ENCODE assay signal across 14 mouse cellular contexts in the genomic region with DNA sequence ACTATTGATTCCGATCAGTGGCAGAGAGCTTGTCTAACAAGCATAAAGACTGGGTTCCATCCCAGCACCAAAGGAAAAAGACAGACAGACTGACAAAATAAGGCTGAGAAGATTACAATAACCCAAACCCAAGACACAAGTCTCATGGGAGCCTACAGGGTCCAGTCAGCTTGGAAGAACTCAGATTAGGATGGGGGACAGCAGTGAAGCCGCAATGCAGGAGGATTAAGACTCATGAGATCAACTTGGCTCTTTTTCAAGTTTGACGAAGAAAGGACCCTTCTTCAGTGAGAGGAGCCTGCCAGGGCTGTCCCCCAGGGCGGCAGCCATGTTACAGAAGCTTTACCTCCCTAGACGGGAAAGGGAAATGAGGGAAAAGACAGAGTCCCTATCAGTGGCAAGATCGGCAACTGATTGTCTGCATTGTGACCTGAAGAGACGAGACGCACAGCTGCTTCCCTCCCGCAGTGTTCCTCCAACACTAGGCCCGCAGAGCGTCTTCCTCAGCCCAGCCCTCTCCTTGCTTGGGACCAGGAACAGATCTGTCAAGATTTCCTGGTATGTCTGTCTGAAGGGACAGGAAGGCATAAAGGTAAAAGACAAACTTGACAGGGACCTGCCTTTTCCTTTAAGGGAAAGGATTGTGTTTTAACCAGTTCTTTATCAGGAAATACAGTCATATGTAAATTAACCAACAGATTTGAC. TPM values are rescaled to one million over a fixed set of nuclear protein-coding genes. Genes with fewer than 3 reads are reported as not detected.
DNase-seq lines count a peak whose midpoint lies in the region; ATAC-seq lines count a peak whose summit lies in the region.
"Had no signal": no experiment of that assay in that cellular context is flagged by ENCODE, and none has a peak within 500 bp of the region (broad histone marks: within the 10 kb centered on the region; RNA-seq: fewer than 3 reads in every experiment).

No protein-coding gene starts in this region.

- peak overlapping the region; percentile 19; the same call in 1 of the 2 replicates for H3K27ac ChIP-seq in heart, embryonic 16.5 days (ENCODE audit: low read length)
- H3K27ac ChIP-seq in heart, embryonic 11.5 days (ENCODE audit: low read depth, low read length), result no peak overlapping the region
- H3K27ac ChIP-seq in midbrain, embryonic 13.5 days, result peak overlapping the region; percentile 62
- H3K27ac ChIP-seq in midbrain, embryonic 11.5 days (ENCODE audit: low read depth, low read length), result no peak overlapping the region
- peak overlapping the region; percentile 44 for H3K27ac ChIP-seq in hindbrain, embryonic 14.5 days
- H3K27ac ChIP-seq: forebrain, embryonic 10.5 days had no signal

- peaks cover 18% of the 10 kb centered on the region for H3K36me3 ChIP-seq in heart, embryonic 16.5 days (ENCODE audit: control insufficient read depth, insufficient read depth)
- H3K36me3 ChIP-seq in heart, embryonic 11.5 days (ENCODE audit: control insufficient read depth, insufficient read depth, low read length), result peaks cover 12% of the 10 kb centered on the region
- H3K36me3 ChIP-seq in midbrain, embryonic 13.5 days, result peaks cover 76% of the 10 kb centered on the region
- 0 out of 2 replicates have a peak, but pooled peaks cover 2% of the 10 kb centered on the region for H3K36me3 ChIP-seq in midbrain, embryonic 11.5 days (ENCODE audit: control insufficient read depth, insufficient read depth, low read length)
- peaks cover 88% of the 10 kb centered on the region for H3K36me3 ChIP-seq in hindbrain, embryonic 14.5 days (replicated peaks; ENCODE audit: control insufficient read depth, insufficient read depth)

- no peaks in the 10 kb centered on the region for H3K9me3 ChIP-seq in heart, embryonic 16.5 days (replicated peaks; ENCODE audit: control insufficient read depth, low read length)
- no peaks in the 10 kb centered on the region for H3K9me3 ChIP-seq in heart, embryonic 11.5 days (replicated peaks; ENCODE audit: control insufficient read depth, low read length)
- no peaks in the 10 kb centered on the region for H3K9me3 ChIP-seq in midbrain, embryonic 13.5 days
- H3K9me3 ChIP-seq in midbrain, embryonic 11.5 days (ENCODE audit: control insufficient read depth, low read length), result no peaks in the 10 kb centered on the region
- no peaks in the 10 kb centered on the region for H3K9me3 ChIP-seq in hindbrain, embryonic 14.5 days (ENCODE audit: control insufficient read depth, low read length)
- H3K9me3 ChIP-seq: forebrain, embryonic 10.5 days had no signal

- H3K27me3 ChIP-seq in heart, embryonic 16.5 days (ENCODE audit: control insufficient read depth, insufficient read depth, low read length), result no peaks in the 10 kb centered on the region
- no peaks in the 10 kb centered on the region for H3K27me3 ChIP-seq in heart, embryonic 11.5 days (ENCODE audit: control insufficient read depth, insufficient read depth, low read length)
- no peaks in the 10 kb centered on the region for H3K27me3 ChIP-seq in midbrain, embryonic 13.5 days
- H3K27me3 ChIP-seq in midbrain, embryonic 11.5 days (ENCODE audit: control insufficient read depth, insufficient read depth, low read length), result no peaks in the 10 kb centered on the region
- H3K27me3 ChIP-seq in hindbrain, embryonic 14.5 days (ENCODE audit: control insufficient read depth, insufficient read depth, low read length), result no peaks in the 10 kb centered on the region

- no peak for DNase-seq in midbrain, embryonic 11.5 days (ENCODE audit: low spot score, missing footprints)
- DNase-seq in hindbrain, embryonic 14.5 days (ENCODE audit: low spot score), result no peak
- no peak for DNase-seq in ovary, adult 18-20 months (ENCODE audit: low spot score)
- no peak for DNase-seq in cerebellum, adult 11 months
- DNase-seq in layer of hippocampus, postnatal 36 days, result no peak
- DNase-seq: cerebellum, postnatal 10 days; gastrocnemius, postnatal 10 days; kidney, postnatal 36 days; lung, postnatal 10 days had no signal

- peaks cover 5% of the 10 kb centered on the region for H3K4me1 ChIP-seq in heart, embryonic 16.5 days (ENCODE audit: control insufficient read depth, insufficient read depth, low read length)
- peaks cover 5% of the 10 kb centered on the region for H3K4me1 ChIP-seq in heart, embryonic 11.5 days (ENCODE audit: control insufficient read depth, insufficient read depth, low read length)
- H3K4me1 ChIP-seq in midbrain, embryonic 13.5 days (replicated peaks), result peaks cover 16% of the 10 kb centered on the region
- no peaks in the 10 kb centered on the region for H3K4me1 ChIP-seq in midbrain, embryonic 11.5 days (ENCODE audit: control insufficient read depth, insufficient read depth, low read length)
- no peaks in the 10 kb centered on the region; the same call in 1 of the 2 replicates for H3K4me1 ChIP-seq in hindbrain, embryonic 14.5 days (replicated peaks; ENCODE audit: control insufficient read depth, insufficient read depth, low read length)

- no peak overlapping the region for H3K9ac ChIP-seq in heart, embryonic 16.5 days (ENCODE audit: low read length)
- H3K9ac ChIP-seq in heart, embryonic 11.5 days (ENCODE audit: low read depth, low read length), result no peak overlapping the region
- H3K9ac ChIP-seq in midbrain, embryonic 13.5 days (replicated peaks), result 0 out of 2 replicates have a peak overlapping the region, but pooled peaks have one; percentile 32
- no peak overlapping the region for H3K9ac ChIP-seq in midbrain, embryonic 11.5 days (ENCODE audit: low read length)
- no peak overlapping the region for H3K9ac ChIP-seq in hindbrain, embryonic 14.5 days

- no peak overlapping the region for H3K4me3 ChIP-seq in heart, embryonic 16.5 days (ENCODE audit: low read length)
- H3K4me3 ChIP-seq in heart, embryonic 11.5 days (ENCODE audit: low read depth, low read length), result no peak overlapping the region
- H3K4me3 ChIP-seq in midbrain, embryonic 13.5 days (replicated peaks), result no peak overlapping the region
- no peak overlapping the region for H3K4me3 ChIP-seq in midbrain, embryonic 11.5 days (ENCODE audit: low read depth, low read length)
- no peak overlapping the region for H3K4me3 ChIP-seq in hindbrain, embryonic 14.5 days (replicated peaks; ENCODE audit: low read length)
- H3K4me3 ChIP-seq: forebrain, embryonic 10.5 days had no signal

- no peak overlapping the region for H3K4me2 ChIP-seq in heart, embryonic 16.5 days (ENCODE audit: low read depth, low read length)
- no peak overlapping the region for H3K4me2 ChIP-seq in heart, embryonic 11.5 days
- H3K4me2 ChIP-seq in midbrain, embryonic 13.5 days (replicated peaks), result no peak overlapping the region
- no peak overlapping the region for H3K4me2 ChIP-seq in midbrain, embryonic 11.5 days
- no peak overlapping the region for H3K4me2 ChIP-seq in hindbrain, embryonic 14.5 days (replicated peaks)

- ATAC-seq in heart, embryonic 16.5 days (replicated peaks; ENCODE audit: extremely low read depth, insufficient read depth, low FRiP score), result no peak
- ATAC-seq in heart, embryonic 11.5 days (replicated peaks; ENCODE audit: insufficient number of reproducible peaks, low FRiP score, low TSS enrichment), result no peak
- ATAC-seq in midbrain, embryonic 13.5 days, result no peak
- no peak for ATAC-seq in midbrain, embryonic 11.5 days (ENCODE audit: low FRiP score)
- no peak for ATAC-seq in hindbrain, embryonic 14.5 days (ENCODE audit: low FRiP score)

- WGBS in heart, embryonic 16.5 days, result 56% methylated on average over 11 of the region's 11 CpGs
- WGBS in heart, embryonic 11.5 days (ENCODE audit: insufficient replicate concordance), result 48% methylated on average over 11 of the region's 11 CpGs
- WGBS in midbrain, embryonic 13.5 days, result 40% methylated on average over 11 of the region's 11 CpGs
- 42% methylated on average over 11 of the region's 11 CpGs for WGBS in midbrain, embryonic 11.5 days
- 27% methylated on average over 11 of the region's 11 CpGs for WGBS in hindbrain, embryonic 14.5 days

RNA-seq across cellular contexts. Expression of gene Ten1, which starts 11.3 kb away (rescaled TPM):
- polyA plus RNA-seq in heart, embryonic 16.5 days (2015; fragmentation: Nextera tagmentation; extraction: Ambion mirVana), result 76.0 and 84.5 TPM in 2 replicates
- 74.0 and 76.4 TPM in 2 replicates for polyA plus RNA-seq in heart, embryonic 11.5 days (2014; fragmentation: Nextera tagmentation; extraction: Ambion mirVana)
- 78.4 and 88.2 TPM in 2 replicates for polyA plus RNA-seq in midbrain, embryonic 13.5 days (2015; fragmentation: Nextera tagmentation; extraction: Ambion mirVana)
- polyA plus RNA-seq in midbrain, embryonic 11.5 days (2014; fragmentation: Nextera tagmentation; extraction: Ambion mirVana), result 48.6 and 55.6 TPM in 2 replicates
- polyA plus RNA-seq in hindbrain, embryonic 14.5 days (2014; fragmentation: Nextera tagmentation; extraction: Ambion mirVana), result 80.7 and 88.0 TPM in 2 replicates
- 10 to 100 TPM; 36.1 to 45.4 TPM for total RNA-seq in layer of hippocampus, postnatal 36 days (2021)

RNA-seq across cellular contexts. Expression of gene Acox1, which starts 11.5 kb away (rescaled TPM):
- polyA plus RNA-seq in heart, embryonic 16.5 days (2015; fragmentation: Nextera tagmentation; extraction: Ambion mirVana), result 38.6 and 40.5 TPM in 2 replicates
- 29.3 and 32.3 TPM in 2 replicates for polyA plus RNA-seq in heart, embryonic 11.5 days (2014; fragmentation: Nextera tagmentation; extraction: Ambion mirVana)
- polyA plus RNA-seq in midbrain, embryonic 13.5 days (2015; fragmentation: Nextera tagmentation; extraction: Ambion mirVana), result 50.3 and 51.0 TPM in 2 replicates
- polyA plus RNA-seq in midbrain, embryonic 11.5 days (2014; fragmentation: Nextera tagmentation; extraction: Ambion mirVana), result 32.8 and 36.1 TPM in 2 replicates
- polyA plus RNA-seq in hindbrain, embryonic 14.5 days (2014; fragmentation: Nextera tagmentation; extraction: Ambion mirVana), result 67.5 and 75.7 TPM in 2 replicates
- 100 to 1,000 TPM; 119 to 126 TPM for total RNA-seq in layer of hippocampus, postnatal 36 days (2021)

RNA-seq across cellular contexts. Expression of gene Fbf1, which starts 19.4 kb away (rescaled TPM):
- 20.8 and 23.7 TPM in 2 replicates for polyA plus RNA-seq in heart, embryonic 16.5 days (2015; fragmentation: Nextera tagmentation; extraction: Ambion mirVana)
- polyA plus RNA-seq in heart, embryonic 11.5 days (2014; fragmentation: Nextera tagmentation; extraction: Ambion mirVana), result 20.3 and 20.6 TPM in 2 replicates
- polyA plus RNA-seq in midbrain, embryonic 13.5 days (2015; fragmentation: Nextera tagmentation; extraction: Ambion mirVana), result 69.1 and 76.5 TPM in 2 replicates
- polyA plus RNA-seq in midbrain, embryonic 11.5 days (2014; fragmentation: Nextera tagmentation; extraction: Ambion mirVana), result 28.7 and 30.1 TPM in 2 replicates
- 43.0 and 45.4 TPM in 2 replicates for polyA plus RNA-seq in hindbrain, embryonic 14.5 days (2014; fragmentation: Nextera tagmentation; extraction: Ambion mirVana)
- 10 to 100 TPM; 80.9 to 95.6 TPM for total RNA-seq in layer of hippocampus, postnatal 36 days (2021)

RNA-seq across cellular contexts. Expression of gene Mrpl38, which starts 48.7 kb away (rescaled TPM):
- polyA plus RNA-seq in heart, embryonic 16.5 days (2015; fragmentation: Nextera tagmentation; extraction: Ambion mirVana), result 102 and 106 TPM in 2 replicates
- polyA plus RNA-seq in heart, embryonic 11.5 days (2014; fragmentation: Nextera tagmentation; extraction: Ambion mirVana), result 109 and 116 TPM in 2 replicates
- polyA plus RNA-seq in midbrain, embryonic 13.5 days (2015; fragmentation: Nextera tagmentation; extraction: Ambion mirVana), result 76.2 and 78.3 TPM in 2 replicates
- polyA plus RNA-seq in midbrain, embryonic 11.5 days (2014; fragmentation: Nextera tagmentation; extraction: Ambion mirVana), result 96.3 and 97.0 TPM in 2 replicates
- polyA plus RNA-seq in hindbrain, embryonic 14.5 days (2014; fragmentation: Nextera tagmentation; extraction: Ambion mirVana), result 79.4 and 83.1 TPM in 2 replicates
- total RNA-seq in layer of hippocampus, postnatal 36 days (2021), result 10 to 100 TPM; 55.1 to 58.2 TPM

RNA-seq across cellular contexts. Expression of gene Evpl, which starts 50.5 kb away (rescaled TPM):
- 1.2 TPM in 2 replicates for polyA plus RNA-seq in heart, embryonic 16.5 days (2015; fragmentation: Nextera tagmentation; extraction: Ambion mirVana)
- 0.26 and 0.31 TPM in 2 replicates for polyA plus RNA-seq in heart, embryonic 11.5 days (2014; fragmentation: Nextera tagmentation; extraction: Ambion mirVana)
- 0.28 and 0.30 TPM in 2 replicates for polyA plus RNA-seq in midbrain, embryonic 13.5 days (2015; fragmentation: Nextera tagmentation; extraction: Ambion mirVana)
- polyA plus RNA-seq in midbrain, embryonic 11.5 days (2014; fragmentation: Nextera tagmentation; extraction: Ambion mirVana), result 0.26 TPM in 2 replicates
- polyA plus RNA-seq in hindbrain, embryonic 14.5 days (2014; fragmentation: Nextera tagmentation; extraction: Ambion mirVana), result 0.62 and 0.64 TPM in 2 replicates
- under 1 TPM; 0.25 to 0.85 TPM for total RNA-seq in layer of hippocampus, postnatal 36 days (2021)
- total RNA-seq: monocyte, adult 5-6 weeks had no signal

Comparison
In these comparisons a context has a peak if more than half of its experiments do, and no peak if none do; other contexts are left out.
1. H3K27ac ChIP-seq: peak in heart, embryonic 16.5 days (single experiment), midbrain, embryonic 13.5 days (single experiment) and hindbrain, embryonic 14.5 days (single experiment); none in heart, embryonic 11.5 days (single experiment) and midbrain, embryonic 11.5 days (single experiment).